Mouse (Mus musculus): ENCODE measurements around the gene Plppr1.

The Plppr1 gene

GRCm38 (mm10) chr4:49059021-49059401 is at the start of gene Plppr1:
Gene Plppr1, plus strand, starts transcription at chr4:49059273.
- Histone ChIP-seq H3K9me3 (ENCODE audit: low read length) (peaks cover 7% of the 10 kb centered on the region; the same call in 1 of the 2 replicates), H3K4me3 (replicated peaks; ENCODE audit: low read length) (peak within 1 kb of the TSS; percentile 82), H3K4me1 (replicated peaks; ENCODE audit: low read depth, low read length) (peaks cover 28% of the 10 kb centered on the region), H3K27me3 (ENCODE audit: insufficient read depth, low read length) (peaks cover 55% of the 10 kb centered on the region), H3K36me3 (ENCODE audit: insufficient read depth, low read length) (no peaks in the 10 kb centered on the region)
- TF ChIP-seq NANOG (IDR thresholded peaks at IDR 0.05; ENCODE audit: borderline replicate concordance, low read length) = no peak
- no peak for TF ChIP-seq CTCF (conservative IDR thresholded peaks at IDR 0.05; ENCODE audit: low read length)
- TF ChIP-seq POU5F1 (IDR thresholded peaks at IDR 0.05; ENCODE audit: borderline replicate concordance, low read length) = no peak

- H3K9me3 ChIP-seq (ENCODE audit: low read length) = peaks cover 18% of the 10 kb centered on the region
- H3K36me3 ChIP-seq (ENCODE audit: insufficient read depth, low read length) = no peaks in the 10 kb centered on the region
- H3K4me1 ChIP-seq (replicated peaks; ENCODE audit: low read depth, low read length) = no peaks in the 10 kb centered on the region
- H3K4me3 ChIP-seq (replicated peaks; ENCODE audit: low read length) = no peak overlapping the region
- no peaks in the 10 kb centered on the region for H3K27me3 ChIP-seq (ENCODE audit: insufficient read depth, low read length)
- TF ChIP-seq CTCF (conservative IDR thresholded peaks at IDR 0.05; ENCODE audit: low read length) (no peak), NANOG (IDR thresholded peaks at IDR 0.05; ENCODE audit: borderline replicate concordance, low read length) (no peak), POU5F1 (IDR thresholded peaks at IDR 0.05; ENCODE audit: borderline replicate concordance, low read length) (no peak)
These were observed 42.4 kb upstream of the Plppr1 start for GRCm38 (mm10) chr4:49016701-49017100.

- no peaks in the 10 kb centered on the region for H3K36me3 ChIP-seq (ENCODE audit: insufficient read depth, low read length)
- H3K9me3 ChIP-seq (ENCODE audit: low read length) = no peaks in the 10 kb centered on the region
- H3K4me3 ChIP-seq (replicated peaks; ENCODE audit: low read length) = no peak overlapping the region
- TF ChIP-seq NANOG (IDR thresholded peaks at IDR 0.05; ENCODE audit: borderline replicate concordance, low read length) = no peak
- TF ChIP-seq CTCF (conservative IDR thresholded peaks at IDR 0.05; ENCODE audit: low read length) = no peak
- H3K27me3 ChIP-seq (ENCODE audit: insufficient read depth, low read length) = no peaks in the 10 kb centered on the region
- H3K4me1 ChIP-seq (replicated peaks; ENCODE audit: low read depth, low read length) = no peaks in the 10 kb centered on the region
These were observed 35.9 kb upstream of the Plppr1 start for GRCm38 (mm10) chr4:49023221-49023620.

GRCm38 (mm10) chr4:49038311-49038710 is 20.8 kb upstream of the Plppr1 start:
- no peaks in the 10 kb centered on the region for H3K4me1 ChIP-seq (replicated peaks; ENCODE audit: low read depth, low read length)
- H3K36me3 ChIP-seq (ENCODE audit: insufficient read depth, low read length) = no peaks in the 10 kb centered on the region
- H3K9me3 ChIP-seq (ENCODE audit: low read length) = no peaks in the 10 kb centered on the region
- no peaks in the 10 kb centered on the region for H3K27me3 ChIP-seq (ENCODE audit: insufficient read depth, low read length)
- no peak overlapping the region for H3K4me3 ChIP-seq (replicated peaks; ENCODE audit: low read length)
- TF ChIP-seq POU5F1 (IDR thresholded peaks at IDR 0.05; ENCODE audit: borderline replicate concordance, low read length) (no peak), CTCF (conservative IDR thresholded peaks at IDR 0.05; ENCODE audit: low read length) (no peak), NANOG (IDR thresholded peaks at IDR 0.05; ENCODE audit: borderline replicate concordance, low read length) (no peak)

- Histone ChIP-seq H3K27me3 (ENCODE audit: insufficient read depth, low read length) (no peaks in the 10 kb centered on the region), H3K36me3 (ENCODE audit: insufficient read depth, low read length) (no peaks in the 10 kb centered on the region), H3K4me1 (replicated peaks; ENCODE audit: low read depth, low read length) (no peaks in the 10 kb centered on the region), H3K4me3 (replicated peaks; ENCODE audit: low read length) (no peak overlapping the region), H3K9me3 (ENCODE audit: low read length) (no peaks in the 10 kb centered on the region)
- TF ChIP-seq CTCF (conservative IDR thresholded peaks at IDR 0.05; ENCODE audit: low read length) = no peak
- TF ChIP-seq NANOG (IDR thresholded peaks at IDR 0.05; ENCODE audit: borderline replicate concordance, low read length) = no peak
- no peak for TF ChIP-seq POU5F1 (IDR thresholded peaks at IDR 0.05; ENCODE audit: borderline replicate concordance, low read length)
These were observed 19.2 kb upstream of the Plppr1 start for GRCm38 (mm10) chr4:49039854-49040253.

GRCm38 (mm10) chr4:49041655-49042054 is 17.4 kb upstream of the Plppr1 start:
- TF ChIP-seq NANOG (IDR thresholded peaks at IDR 0.05; ENCODE audit: borderline replicate concordance, low read length) = no peak
- TF ChIP-seq CTCF (conservative IDR thresholded peaks at IDR 0.05; ENCODE audit: low read length) = no peak
- no peak for TF ChIP-seq POU5F1 (IDR thresholded peaks at IDR 0.05; ENCODE audit: borderline replicate concordance, low read length)
- Histone ChIP-seq H3K4me1 (replicated peaks; ENCODE audit: low read depth, low read length) (no peaks in the 10 kb centered on the region), H3K27me3 (ENCODE audit: insufficient read depth, low read length) (no peaks in the 10 kb centered on the region), H3K4me3 (replicated peaks; ENCODE audit: low read length) (no peak overlapping the region), H3K9me3 (ENCODE audit: low read length) (no peaks in the 10 kb centered on the region), H3K36me3 (ENCODE audit: insufficient read depth, low read length) (no peaks in the 10 kb centered on the region)

- peak; percentile 94 for TF ChIP-seq NANOG (IDR thresholded peaks at IDR 0.05; ENCODE audit: borderline replicate concordance, low read length)
- TF ChIP-seq CTCF (conservative IDR thresholded peaks at IDR 0.05; ENCODE audit: low read length) = no peak
- Histone ChIP-seq H3K9me3 (ENCODE audit: low read length) (peaks cover 19% of the 10 kb centered on the region), H3K36me3 (ENCODE audit: insufficient read depth, low read length) (no peaks in the 10 kb centered on the region), H3K27me3 (ENCODE audit: insufficient read depth, low read length) (no peaks in the 10 kb centered on the region), H3K4me3 (replicated peaks; ENCODE audit: low read length) (no peak overlapping the region), H3K4me1 (replicated peaks; ENCODE audit: low read depth, low read length) (no peaks in the 10 kb centered on the region)
These were observed 8.4 kb upstream of the Plppr1 start for GRCm38 (mm10) chr4:49050628-49051027.

- Histone ChIP-seq H3K27me3 (ENCODE audit: insufficient read depth, low read length) (peaks cover 54% of the 10 kb centered on the region), H3K4me3 (replicated peaks; ENCODE audit: low read length) (no peak overlapping the region), H3K9me3 (ENCODE audit: low read length) (peaks cover 7% of the 10 kb centered on the region; the same call in 1 of the 2 replicates), H3K36me3 (ENCODE audit: insufficient read depth, low read length) (no peaks in the 10 kb centered on the region), H3K4me1 (replicated peaks; ENCODE audit: low read depth, low read length) (peaks cover 28% of the 10 kb centered on the region)
- TF ChIP-seq CTCF (conservative IDR thresholded peaks at IDR 0.05; ENCODE audit: low read length) (no peak), NANOG (IDR thresholded peaks at IDR 0.05; ENCODE audit: borderline replicate concordance, low read length) (no peak), POU5F1 (IDR thresholded peaks at IDR 0.05; ENCODE audit: borderline replicate concordance, low read length) (no peak)
These were observed 1.2 kb upstream of the Plppr1 start for GRCm38 (mm10) chr4:49057916-49058315.

GRCm38 (mm10) chr4:49058557-49058956 is 516 bp upstream of the Plppr1 start:
- TF ChIP-seq POU5F1 (IDR thresholded peaks at IDR 0.05; ENCODE audit: borderline replicate concordance, low read length) (no peak), NANOG (IDR thresholded peaks at IDR 0.05; ENCODE audit: borderline replicate concordance, low read length) (no peak), CTCF (conservative IDR thresholded peaks at IDR 0.05; ENCODE audit: low read length) (no peak)
- Histone ChIP-seq H3K4me3 (replicated peaks; ENCODE audit: low read length) (peak overlapping the region; percentile 82), H3K27me3 (ENCODE audit: insufficient read depth, low read length) (peaks cover 55% of the 10 kb centered on the region), H3K9me3 (ENCODE audit: low read length) (peaks cover 7% of the 10 kb centered on the region; the same call in 1 of the 2 replicates), H3K36me3 (ENCODE audit: insufficient read depth, low read length) (no peaks in the 10 kb centered on the region), H3K4me1 (replicated peaks; ENCODE audit: low read depth, low read length) (peaks cover 28% of the 10 kb centered on the region)
